Mouse (Mus musculus): ENCODE data around the gene Tspan5.

GRCm38 (mm10) chr3:138745091-138745490 lies 3.1 kb downstream of the Tspan5 start:
- TF ChIP-seq CHD2 (IDR thresholded peaks at IDR 0.05; ENCODE audit: low read depth, low read length) (no peak), HCFC1 (IDR thresholded peaks at IDR 0.05; ENCODE audit: borderline replicate concordance, insufficient read depth, low read length) (no peak), MAFK (IDR thresholded peaks at IDR 0.05; ENCODE audit: insufficient read depth, low read depth, low read length) (no peak), ZC3H11A (IDR thresholded peaks at IDR 0.05; ENCODE audit: borderline replicate concordance, low read depth, low read length) (no peak), ZNF384 (IDR thresholded peaks at IDR 0.05; ENCODE audit: low read depth, low read length) (no peak)
